Mouse (Mus musculus) megakaryocyte, embryonic 14.5 days (primary cell): ENCODE results near the gene Abhd5. TPM values are rescaled to one million over a fixed set of nuclear protein-coding genes. Genes with fewer than 3 reads are reported as not detected.

Source experiments
- H3K27me3 ChIP-seq: replicated peaks from 2 replicates; pipeline ENCODE3; 2012; ENCODE audit warnings: inconsistent platforms
- H3K36me3 ChIP-seq: replicated peaks from 2 replicates; pipeline ENCODE3; 2012; ENCODE audit warnings: low read length, inconsistent platforms, mixed read lengths
- H3K4me1 ChIP-seq: 2 replicates; pipeline ENCODE4 v1.6.1; 2012; ENCODE audit warnings: inconsistent platforms
- H3K4me3 ChIP-seq: replicated peaks from 2 replicates; pipeline ENCODE3; 2012; ENCODE audit warnings: moderate library complexity, mild to moderate bottlenecking, inconsistent platforms
- H3K9me3 ChIP-seq: 2 replicates; pipeline ENCODE4 v1.6.1; 2012; ENCODE audit warnings: inconsistent platforms
- FLI1 ChIP-seq: IDR thresholded peaks from 2 replicates; pipeline ENCODE4 v1.6.1; 2012; ENCODE audit warnings: low read length, inconsistent platforms, mixed read lengths
- GATA1 ChIP-seq: IDR thresholded peaks from 3 replicates; pipeline ENCODE4 v1.6.1; 2012; ENCODE audit warnings: mixed read lengths, low read length, inconsistent platforms, borderline replicate concordance
- polyA plus RNA-seq: library from polyadenylated mRNA; stranded (reverse); fragments of >175 nt; gene quantifications from 2 replicates; pipeline ENCODE4 v1.2.3, GENCODE M21; 2012; ENCODE audit warnings: low replicate concordance; ENCODE audit not compliant: insufficient read depth

The Abhd5 gene
- polyA plus RNA-seq, 1 experiment: 10.5 TPM

DNA sequence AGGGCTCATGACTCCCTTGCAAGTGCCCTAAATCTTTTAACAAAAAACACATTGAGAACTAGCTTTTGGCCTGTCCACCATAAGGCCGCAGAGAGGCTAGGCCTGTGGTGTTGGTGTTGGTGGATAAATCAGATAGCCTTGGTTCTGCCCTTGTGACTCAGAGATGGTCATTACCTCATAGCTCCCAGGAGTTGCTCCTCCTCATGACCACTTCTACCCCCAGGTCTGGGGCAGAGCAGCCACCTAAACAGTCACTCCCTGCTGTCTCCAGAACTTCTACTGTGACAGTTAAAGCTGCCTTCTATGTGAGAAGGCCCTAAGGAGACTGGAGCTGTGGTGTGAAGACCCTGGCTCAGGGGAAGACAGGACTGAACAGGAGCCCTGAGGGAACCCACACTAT is 45.7 kb downstream of the Abhd5 start:
- TF ChIP-seq FLI1: no peak
- TF ChIP-seq GATA1: no peak
- no peaks in the 10 kb centered on the region for H3K4me1 ChIP-seq
- peaks cover 10% of the 10 kb centered on the region for H3K27me3 ChIP-seq
- no peaks in the 10 kb centered on the region for H3K36me3 ChIP-seq
- H3K9me3 ChIP-seq: no peaks in the 10 kb centered on the region
- no peak overlapping the region for H3K4me3 ChIP-seq

DNA sequence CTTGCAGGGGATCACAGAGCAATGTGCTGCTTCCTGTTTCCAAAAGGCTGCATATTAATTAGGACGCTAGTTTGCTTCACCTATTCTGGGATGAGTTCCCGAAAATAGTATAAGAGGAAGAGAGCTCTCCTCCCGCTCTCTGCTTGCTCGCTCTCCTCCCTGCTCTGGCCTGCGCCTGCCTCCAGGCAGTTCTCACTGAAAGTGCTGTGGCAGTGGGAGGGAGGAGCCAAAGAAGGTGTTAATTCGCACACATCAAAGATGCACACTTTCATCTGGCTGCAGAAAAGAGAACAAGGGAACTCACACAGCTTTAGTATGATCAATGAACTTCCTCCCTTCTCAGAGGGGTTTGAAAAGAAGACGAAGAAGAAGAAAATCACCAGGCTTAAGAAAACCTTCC is 47.3 kb downstream of the Abhd5 start:
- Histone ChIP-seq H3K36me3 (no peaks in the 10 kb centered on the region), H3K4me1 (no peaks in the 10 kb centered on the region), H3K9me3 (no peaks in the 10 kb centered on the region), H3K27me3 (peaks cover 10% of the 10 kb centered on the region), H3K4me3 (no peak overlapping the region)
- TF ChIP-seq FLI1: no peak
- TF ChIP-seq GATA1: no peak

DNA sequence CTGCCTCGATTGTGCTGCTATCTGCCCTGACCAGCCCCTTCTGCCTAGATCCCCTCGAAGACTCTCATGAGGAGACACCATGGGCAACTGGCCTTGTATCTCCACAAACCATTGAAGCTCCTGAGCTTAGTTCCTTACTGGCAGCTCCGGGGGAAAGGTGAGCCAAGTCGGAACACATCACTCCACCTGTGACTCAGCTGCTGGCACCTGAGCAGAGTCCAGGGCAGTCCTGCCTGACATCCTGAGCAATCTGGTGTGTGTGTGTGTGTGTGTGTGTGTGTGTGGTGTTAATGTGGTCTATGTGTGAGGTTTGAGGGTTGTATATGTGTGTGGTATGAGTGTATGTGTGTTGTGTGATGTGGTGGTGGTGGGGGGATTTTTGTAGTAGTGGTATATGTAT is 49.8 kb downstream of the Abhd5 start:
- Histone ChIP-seq H3K36me3 (no peaks in the 10 kb centered on the region), H3K4me1 (no peaks in the 10 kb centered on the region), H3K4me3 (peak overlapping the region; percentile 10), H3K9me3 (no peaks in the 10 kb centered on the region), H3K27me3 (peaks cover 10% of the 10 kb centered on the region)
- TF ChIP-seq FLI1 (no peak), GATA1 (no peak)

GRCm38 (mm10) chr9:122410437-122411175 is 59.2 kb downstream of the Abhd5 start:
- H3K4me1 ChIP-seq: no peaks in the 10 kb centered on the region
- H3K4me3 ChIP-seq: no peak overlapping the region
- peaks cover 10% of the 10 kb centered on the region; the same call in 1 of the 2 replicates for H3K9me3 ChIP-seq
- TF ChIP-seq FLI1 (no peak), GATA1 (no peak)
- H3K36me3 ChIP-seq: no peaks in the 10 kb centered on the region
- H3K27me3 ChIP-seq: peaks cover 8% of the 10 kb centered on the region

GRCm38 (mm10) chr9:122414648-122415047 is 63.2 kb downstream of the Abhd5 start:
- Histone ChIP-seq H3K27me3 (peaks cover 13% of the 10 kb centered on the region), H3K4me1 (no peaks in the 10 kb centered on the region), H3K36me3 (no peaks in the 10 kb centered on the region), H3K9me3 (peaks cover 15% of the 10 kb centered on the region), H3K4me3 (no peak overlapping the region)
- TF ChIP-seq GATA1 (no peak), FLI1 (no peak)

DNA sequence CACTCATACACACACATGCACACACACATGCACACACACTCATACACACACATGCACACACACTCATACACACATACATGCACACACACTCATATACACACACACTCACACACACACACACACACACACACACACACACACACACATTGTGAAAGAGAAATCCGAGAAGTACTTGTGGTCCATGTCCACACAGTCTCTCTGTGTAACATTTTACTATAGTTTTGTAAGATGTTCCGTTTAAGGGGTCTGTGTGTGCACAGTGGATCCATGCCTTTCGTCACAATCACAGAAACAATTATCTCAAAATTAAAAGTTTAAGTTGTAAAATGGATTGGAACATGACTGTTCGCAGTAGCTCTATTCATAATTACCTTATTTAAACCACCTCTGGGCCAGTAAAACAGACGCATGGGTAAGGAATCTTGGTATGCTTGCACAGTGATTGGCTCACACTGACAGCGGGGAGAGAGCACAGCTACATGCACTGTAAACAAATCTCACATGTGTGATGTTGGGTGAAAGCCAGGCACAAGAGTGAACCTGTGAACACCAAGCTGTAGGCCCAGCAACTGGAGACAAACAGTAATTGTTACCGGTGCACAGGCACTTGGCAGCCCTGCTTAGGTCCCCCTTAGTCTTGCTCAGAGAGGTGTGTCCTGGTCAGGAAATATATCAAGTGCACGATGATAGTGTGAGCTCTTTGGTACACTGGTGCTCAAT is 63.8 kb downstream of the Abhd5 start:
- H3K4me1 ChIP-seq: no peaks in the 10 kb centered on the region
- peaks cover 15% of the 10 kb centered on the region for H3K9me3 ChIP-seq
- TF ChIP-seq GATA1 (no peak), FLI1 (no peak)

DNA sequence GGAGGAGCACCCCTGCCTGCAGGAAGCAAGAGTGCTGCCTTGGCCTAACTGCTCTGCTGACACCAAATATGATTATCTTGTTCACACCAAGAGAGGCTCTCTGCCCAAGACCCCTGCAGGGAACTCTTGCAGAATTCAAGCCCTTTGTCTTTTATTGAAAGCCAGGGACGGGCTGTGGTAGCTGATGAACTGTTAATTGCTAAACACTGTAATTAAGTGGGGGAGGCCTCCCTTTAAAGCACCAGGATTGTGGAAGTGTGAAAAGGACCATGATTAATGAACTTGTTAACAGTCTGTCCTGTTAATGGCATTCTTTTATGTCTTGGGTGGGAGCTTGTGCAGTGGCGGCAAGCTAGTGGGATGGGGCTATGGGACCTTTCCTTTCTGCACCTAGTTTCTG is 65.2 kb downstream of the Abhd5 start:
- no peaks in the 10 kb centered on the region for H3K36me3 ChIP-seq
- peaks cover 7% of the 10 kb centered on the region; the same call in 1 of the 2 replicates for H3K4me1 ChIP-seq
- no peak overlapping the region for H3K4me3 ChIP-seq
- peaks cover 27% of the 10 kb centered on the region for H3K27me3 ChIP-seq
- H3K9me3 ChIP-seq: peaks cover 15% of the 10 kb centered on the region
- TF ChIP-seq FLI1 (no peak), GATA1 (no peak)

More for the DNA sequence above, 63.8 kb downstream of the Abhd5 start:
- H3K4me3 ChIP-seq: no peak overlapping the region
- peaks cover 14% of the 10 kb centered on the region for H3K27me3 ChIP-seq
- no peaks in the 10 kb centered on the region for H3K36me3 ChIP-seq

- Histone ChIP-seq H3K36me3 (no peaks in the 10 kb centered on the region), H3K4me3 (no peak overlapping the region), H3K27me3 (peaks cover 26% of the 10 kb centered on the region), H3K9me3 (peaks cover 9% of the 10 kb centered on the region), H3K4me1 (peaks cover 7% of the 10 kb centered on the region; the same call in 1 of the 2 replicates)
- TF ChIP-seq FLI1 (no peak), GATA1 (no peak)
Observed at GRCm38 (mm10) chr9:122420195-122420756, 68.9 kb downstream of the Abhd5 start.

- peak overlapping the region; percentile 69 for H3K4me3 ChIP-seq
- no peak for TF ChIP-seq FLI1
- peaks cover 7% of the 10 kb centered on the region; the same call in 1 of the 2 replicates for H3K4me1 ChIP-seq
- peaks cover 26% of the 10 kb centered on the region for H3K27me3 ChIP-seq
- no peaks in the 10 kb centered on the region for H3K36me3 ChIP-seq
- peaks cover 9% of the 10 kb centered on the region for H3K9me3 ChIP-seq
Observed at GRCm38 (mm10) chr9:122420772-122421764, 69.7 kb downstream of the Abhd5 start.
